Mouse (Mus musculus) heart, adult 2 months (tissue): ENCODE results near the gene Rogdi. TPM values are rescaled to one million over a fixed set of nuclear protein-coding genes. Genes with fewer than 3 reads are reported as not detected.

Experiments used
- DNase-seq, 2 experiments: peaks; one replicate each; pipeline ENCODE4 v3.0.0; 2021
- H3K27ac ChIP-seq: fragments of 200-600 bp; 2 replicates; pipeline ENCODE4 v1.8.1; 2022
- H3K27me3 ChIP-seq: fragments of 200-500 bp; 2 replicates; pipeline ENCODE4 v1.6.1; 2012; ENCODE audit warnings: mild to moderate bottlenecking, low read length, inconsistent platforms, mixed read lengths; ENCODE audit not compliant: control insufficient read depth, insufficient read depth
- H3K36me3 ChIP-seq: fragments of 200-500 bp; 2 replicates; pipeline ENCODE4 v1.6.1; 2012; ENCODE audit warnings: low read length, inconsistent platforms; ENCODE audit not compliant: control insufficient read depth, insufficient read depth
- H3K4me1 ChIP-seq: fragments of 200-500 bp; 2 replicates; pipeline ENCODE4 v1.6.1; 2011; ENCODE audit warnings: low read length; ENCODE audit not compliant: control insufficient read depth, insufficient read depth
- H3K4me3 ChIP-seq: fragments of 200-600 bp; 2 replicates; pipeline ENCODE4 v1.8.1; 2022
- H3K79me2 ChIP-seq: fragments of 200-500 bp; replicated peaks from 2 replicates; pipeline ENCODE4 v1.6.1; 2012; ENCODE audit warnings: mild to moderate bottlenecking, inconsistent platforms, low read length, moderate library complexity, mixed read lengths; ENCODE audit not compliant: control insufficient read depth, insufficient read depth
- H3K9ac ChIP-seq: fragments of 200-500 bp; 2 replicates; pipeline ENCODE4 v1.6.1; 2012; ENCODE audit warnings: low read depth, mild to moderate bottlenecking, control low read depth, inconsistent platforms, low read length, mixed read lengths
- CTCF ChIP-seq: fragments of 200-600 bp; IDR thresholded peaks from 2 replicates; pipeline ENCODE4 v1.8.1; 2022; ENCODE audit warnings: antibody characterized with exemption, mild to moderate bottlenecking, moderate library complexity
- EP300 ChIP-seq: fragments of 200-500 bp; IDR thresholded peaks from 2 replicates; pipeline ENCODE4 v1.6.1; 2011; ENCODE audit warnings: low read depth, low read length, control low read depth; ENCODE audit not compliant: insufficient read depth
- POLR2A ChIP-seq: fragments of 200-500 bp; IDR thresholded peaks from 2 replicates; pipeline ENCODE4 v1.6.1; 2011; ENCODE audit warnings: mild to moderate bottlenecking, low read depth, low read length, control low read depth; ENCODE audit not compliant: insufficient read depth
- WGBS: fragments of 180-500 bp; shearing (Covaris S2); methylation state at CpG from one replicate; pipeline ENCODE4 v1.1.7; 2018; 5-methylcytosine and 5-hydroxymethylcytosine counted together
- intact Hi-C: fragments of 180-260 bp; cut with DNase I; formaldehyde crosslinking; loops from one replicate; pipeline ENCODE4 v1.15.1; 2025
- polyA plus RNA-seq: library from polyadenylated mRNA; depleted of rRNA; stranded (reverse); fragments of >200 nt; gene quantifications from 2 replicates; pipeline ENCODE4 v1.2.3, GENCODE M21; 2012
- total RNA-seq, 2 experiments: library from RNA; stranded (reverse); gene quantifications; 2 replicates each; pipeline ENCODE4 v1.2.3; 2021

Rogdi gene
- total and polyA plus RNA-seq, 3 experiments: 15.5 to 63.0 (median 19.4) TPM

DNA sequence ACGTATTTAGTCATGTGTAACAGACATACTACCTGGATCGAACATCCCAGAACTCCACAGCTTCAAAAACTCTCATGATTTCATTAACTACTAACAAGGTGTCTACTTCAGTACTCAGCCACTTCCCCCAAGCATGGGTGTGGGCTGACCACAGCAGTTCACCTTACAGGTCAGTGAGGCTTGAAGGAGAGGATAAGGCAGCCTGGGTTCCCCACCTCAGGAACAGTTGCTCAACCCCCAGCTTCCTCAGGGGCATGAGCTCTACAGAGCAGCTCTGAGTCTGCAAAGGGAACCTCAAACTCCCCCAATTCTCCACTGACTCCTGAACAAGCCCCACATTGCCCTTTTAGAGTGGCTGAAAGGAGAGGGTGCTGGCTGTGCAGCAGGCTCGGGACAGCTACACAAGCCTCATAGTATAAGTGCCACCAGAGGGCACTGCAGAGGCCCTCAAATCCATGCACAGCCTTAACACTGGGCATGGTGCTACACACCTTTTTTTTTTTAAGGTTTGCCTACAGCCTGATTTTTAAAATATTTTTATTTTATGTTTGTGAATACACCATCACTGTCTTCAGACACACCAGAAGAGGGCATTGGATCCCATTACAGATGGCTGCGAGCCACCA is 33.5 kb downstream of the Rogdi start:
- Histone ChIP-seq H3K27me3 (no peaks in the 10 kb centered on the region), H3K9ac (no peak overlapping the region), H3K4me3 (no peak overlapping the region), H3K36me3 (no peaks in the 10 kb centered on the region), H3K4me1 (no peaks in the 10 kb centered on the region), H3K27ac (no peak overlapping the region), H3K79me2 (no peaks in the 10 kb centered on the region)
- no peak for DNase-seq
- intact Hi-C loops: loop anchor here (1.0 kb wide), 1 partner anchor 165 kb away; no protein-coding TSS in a partner anchor
- TF ChIP-seq CTCF (peak; percentile 80), EP300 (no peak), POLR2A (no peak)
- 72% methylated on average over 4 of the region's 4 CpGs for WGBS

DNA sequence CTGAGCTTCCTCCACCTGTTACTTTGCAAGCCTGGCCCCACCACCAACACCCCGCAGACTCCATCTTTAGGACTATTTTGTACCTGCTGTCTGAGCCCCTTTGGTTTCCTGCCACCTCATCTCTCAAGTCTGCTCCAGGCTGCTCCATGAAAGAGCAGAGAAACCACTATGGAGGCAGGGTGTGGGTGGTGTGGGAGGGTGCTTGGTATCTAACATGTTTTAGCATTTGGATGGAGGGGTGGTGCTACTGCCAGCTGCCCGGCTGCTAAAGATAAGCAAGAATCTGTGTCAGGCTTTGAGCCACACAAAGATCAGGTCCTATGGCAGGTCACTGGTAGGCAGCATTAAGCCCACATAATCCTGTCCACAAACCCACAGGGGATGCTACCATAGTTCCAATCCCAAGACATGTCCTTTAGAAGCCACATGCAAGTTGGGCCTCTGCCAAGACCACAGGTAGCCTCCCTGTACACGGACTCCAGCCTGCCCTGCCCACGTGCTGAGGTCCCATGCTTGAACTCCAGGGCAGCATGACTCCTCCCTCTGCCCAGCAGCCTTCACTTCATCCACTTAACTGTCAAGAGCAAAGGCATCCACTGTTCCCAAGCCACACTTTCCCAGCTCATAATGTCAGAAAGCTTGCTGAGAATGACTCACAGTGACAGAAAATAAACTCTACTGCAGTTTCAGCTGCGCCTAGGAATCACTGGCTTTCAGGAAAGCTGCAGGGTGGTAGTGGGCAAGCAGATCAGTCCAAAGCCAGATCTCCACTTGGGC is 34.9 kb downstream of the Rogdi start:
- no peak overlapping the region for H3K4me3 ChIP-seq
- no peak overlapping the region for H3K9ac ChIP-seq
- H3K79me2 ChIP-seq: no peaks in the 10 kb centered on the region
- intact Hi-C loops: no loop called here
- no peaks in the 10 kb centered on the region for H3K27me3 ChIP-seq
- H3K4me1 ChIP-seq: no peaks in the 10 kb centered on the region
- no peaks in the 10 kb centered on the region for H3K36me3 ChIP-seq
- 33% methylated on average over 5 of the region's 5 CpGs for WGBS
- DNase-seq: no peak
- TF ChIP-seq POLR2A (no peak), EP300 (no peak), CTCF (no peak)
- H3K27ac ChIP-seq: no peak overlapping the region

DNA sequence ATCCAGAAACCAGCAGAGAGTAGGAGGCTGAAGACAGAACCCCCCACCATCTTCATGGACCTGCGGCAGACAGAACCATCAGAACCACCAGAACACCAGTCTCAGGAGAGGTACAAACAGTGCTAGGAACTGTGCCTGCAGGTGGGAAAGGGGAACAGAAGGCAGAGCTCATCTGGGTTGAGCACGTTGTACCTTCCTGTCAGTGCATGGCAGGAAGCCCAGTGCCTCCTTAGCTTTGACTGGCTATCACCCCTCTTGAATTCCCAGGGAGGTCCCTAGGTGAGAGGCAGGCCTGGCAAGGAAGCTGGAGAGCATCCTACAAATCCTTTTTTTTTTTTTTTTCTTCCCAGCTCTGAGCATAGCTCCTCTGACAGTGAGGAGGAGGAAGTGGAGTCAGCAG is 37.2 kb downstream of the Rogdi start:
- no peak overlapping the region for H3K4me3 ChIP-seq
- no peaks in the 10 kb centered on the region for H3K36me3 ChIP-seq
- intact Hi-C loops: no loop called here
- H3K27ac ChIP-seq: no peak overlapping the region
- no peaks in the 10 kb centered on the region for H3K4me1 ChIP-seq
- no peak for DNase-seq
- H3K9ac ChIP-seq: no peak overlapping the region
- 46% methylated on average over 2 of the region's 2 CpGs for WGBS
- no peaks in the 10 kb centered on the region for H3K79me2 ChIP-seq
- TF ChIP-seq EP300 (no peak), POLR2A (no peak), CTCF (no peak)
- H3K27me3 ChIP-seq: no peaks in the 10 kb centered on the region

DNA sequence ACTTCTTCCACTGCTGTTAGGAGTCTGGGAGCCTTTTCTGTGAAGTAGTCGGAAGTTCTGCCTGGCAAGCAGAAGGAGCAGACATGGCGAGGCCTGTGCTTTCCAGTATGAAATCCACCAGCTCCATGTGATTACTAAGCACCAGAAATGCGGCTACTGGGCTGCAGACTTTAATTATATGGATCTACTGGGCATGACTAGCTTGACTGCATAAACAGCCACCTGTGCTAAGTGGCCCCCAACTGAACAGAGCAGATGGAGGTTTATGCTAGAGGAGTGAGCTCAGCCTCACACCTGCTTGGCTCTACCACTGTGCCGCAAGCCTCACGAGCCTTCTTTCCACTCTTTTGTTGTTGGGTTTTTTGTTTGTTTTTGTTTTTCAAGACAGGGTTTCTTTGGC is 38.8 kb downstream of the Rogdi start:
- TF ChIP-seq POLR2A (no peak), EP300 (no peak), CTCF (no peak)
- intact Hi-C loops: no loop called here
- H3K27ac ChIP-seq: no peak overlapping the region
- no peaks in the 10 kb centered on the region for H3K36me3 ChIP-seq
- H3K27me3 ChIP-seq: no peaks in the 10 kb centered on the region
- no peak overlapping the region for H3K9ac ChIP-seq
- WGBS: 90% methylated on average over 5 of the region's 5 CpGs
- no peak overlapping the region for H3K4me3 ChIP-seq
- H3K79me2 ChIP-seq: no peaks in the 10 kb centered on the region
- DNase-seq: no peak
- no peaks in the 10 kb centered on the region for H3K4me1 ChIP-seq

DNA sequence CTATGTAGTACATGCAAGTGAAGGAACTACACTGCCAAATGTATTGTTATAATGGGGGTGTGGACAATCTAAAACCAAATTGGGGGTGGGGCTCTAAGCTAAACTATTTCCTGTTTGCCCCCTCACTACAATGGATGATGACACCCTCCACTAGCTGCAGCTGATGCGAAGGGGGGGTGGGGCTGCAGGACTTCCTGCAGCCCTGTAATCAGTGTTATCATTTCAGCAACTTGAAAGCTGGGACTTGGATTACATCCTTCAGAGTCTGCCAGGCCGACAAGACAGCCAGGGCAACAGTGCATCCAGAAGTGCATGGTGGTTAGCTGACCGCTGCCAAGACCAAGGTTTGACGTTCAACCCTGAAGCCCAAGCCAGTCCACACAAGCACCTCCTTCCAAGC is 41.7 kb downstream of the Rogdi start:
- Histone ChIP-seq H3K27me3 (no peaks in the 10 kb centered on the region), H3K36me3 (no peaks in the 10 kb centered on the region), H3K9ac (no peak overlapping the region), H3K27ac (peak overlapping the region; percentile 55), H3K4me3 (no peak overlapping the region), H3K79me2 (no peaks in the 10 kb centered on the region), H3K4me1 (no peaks in the 10 kb centered on the region)
- TF ChIP-seq CTCF (no peak), POLR2A (no peak), EP300 (0 out of 2 replicates have a peak, but pooled peaks have one; percentile 44)
- peak in 1 of 2 experiments; percentile 25 for DNase-seq
- intact Hi-C loops: no loop called here
- WGBS: 33% methylated on average over 4 of the region's 4 CpGs

DNA sequence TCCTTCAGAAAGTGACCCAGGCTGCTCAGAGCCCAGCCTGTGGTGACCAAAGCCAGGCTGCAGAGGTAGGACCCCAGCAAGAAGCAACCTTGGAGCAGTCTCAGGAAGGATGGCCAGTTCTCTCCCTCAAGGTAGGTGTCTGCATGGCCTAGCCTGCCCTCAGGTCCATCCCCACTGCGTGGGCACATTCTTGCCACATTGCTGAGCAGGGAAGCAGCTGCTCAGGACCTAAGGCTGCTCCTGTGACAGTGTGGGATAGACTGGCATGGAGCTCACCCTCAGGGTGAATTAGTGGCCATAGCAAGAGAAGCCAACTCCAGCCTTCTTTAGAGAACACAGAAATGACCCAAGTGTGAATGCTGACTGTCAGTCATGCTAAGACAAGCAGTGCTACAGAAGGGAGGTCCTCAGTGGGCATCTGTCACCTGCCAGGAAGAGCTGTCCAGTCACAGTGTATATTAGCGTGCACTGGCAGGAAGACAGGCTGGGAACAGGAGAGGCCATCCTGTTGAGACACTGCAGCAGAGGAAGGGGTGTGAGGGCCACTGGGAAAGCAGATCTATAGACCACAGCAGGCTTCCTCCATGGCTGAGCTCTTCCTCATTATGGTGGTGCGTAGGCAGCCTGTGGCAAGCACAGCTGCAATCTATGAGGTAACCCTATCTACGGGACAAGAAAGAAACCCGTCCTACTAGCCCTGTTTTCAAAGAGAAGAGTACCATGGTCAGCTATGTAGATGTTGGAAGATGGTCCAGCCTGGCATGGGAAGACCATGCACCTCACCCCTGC is 44.1 kb downstream of the Rogdi start:
- H3K79me2 ChIP-seq: no peaks in the 10 kb centered on the region
- no peak overlapping the region for H3K9ac ChIP-seq
- no peak overlapping the region for H3K27ac ChIP-seq
- no peak overlapping the region for H3K4me3 ChIP-seq
- 72% methylated on average over 5 of the region's 5 CpGs for whole genome bisulfite sequencing
- peaks cover 4% of the 10 kb centered on the region for H3K4me1 ChIP-seq
- TF ChIP-seq POLR2A: no peak
- H3K27me3 ChIP-seq: no peaks in the 10 kb centered on the region
- DNase-seq: no peak
- intact Hi-C loops: loop anchor here (5.0 kb wide), 1 partner anchor 43 kb away; the partner anchor contains the start of gene Rogdi
- H3K36me3 ChIP-seq: no peaks in the 10 kb centered on the region
